Mouse (Mus musculus): ENCODE data around the gene Suox. TPM values are rescaled to one million over a fixed set of nuclear protein-coding genes. Genes with fewer than 3 reads are reported as not detected.

Gene Suox
- 10.3 and 11.9 TPM in 2 replicates for polyA plus RNA-seq (2012; rRNA removed)

DNA sequence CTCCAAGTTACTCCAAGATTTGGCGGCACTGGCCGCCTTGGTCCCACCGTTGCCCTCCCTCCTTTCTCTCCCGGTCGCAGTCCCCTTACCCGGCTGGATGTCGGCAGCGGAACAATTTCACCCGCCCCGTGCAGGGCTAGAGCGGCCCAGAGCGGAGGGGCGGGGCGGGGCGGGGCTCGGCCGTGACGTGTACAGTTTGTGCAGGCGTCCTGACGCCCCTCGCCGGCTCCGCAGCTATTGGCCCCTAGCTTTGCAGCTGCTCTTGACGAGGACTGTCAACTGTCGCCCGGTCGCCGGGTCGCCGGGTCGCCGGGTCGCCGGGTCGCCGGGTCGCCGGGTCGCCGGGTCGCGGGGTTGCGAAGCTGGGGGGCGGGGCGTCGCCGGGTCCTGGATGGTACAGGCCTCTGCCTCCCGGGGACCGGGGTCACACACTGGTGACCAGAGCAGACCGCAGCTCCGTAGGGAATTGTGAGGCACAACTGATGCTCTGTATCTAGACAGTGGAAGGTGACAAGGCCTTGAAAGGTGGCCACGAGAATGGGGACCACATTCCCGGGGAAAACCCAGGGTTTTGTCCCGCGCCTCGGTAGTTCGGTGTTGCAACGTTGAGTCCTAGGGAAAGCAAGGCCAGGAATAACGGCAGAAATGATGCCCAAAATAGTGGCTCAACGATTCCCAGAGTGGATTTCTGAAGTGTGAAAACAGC, at the start of gene Suox:
Gene Suox, minus strand, starts transcription at position 311 of the 706 bp plus-strand sequence.

DNA sequence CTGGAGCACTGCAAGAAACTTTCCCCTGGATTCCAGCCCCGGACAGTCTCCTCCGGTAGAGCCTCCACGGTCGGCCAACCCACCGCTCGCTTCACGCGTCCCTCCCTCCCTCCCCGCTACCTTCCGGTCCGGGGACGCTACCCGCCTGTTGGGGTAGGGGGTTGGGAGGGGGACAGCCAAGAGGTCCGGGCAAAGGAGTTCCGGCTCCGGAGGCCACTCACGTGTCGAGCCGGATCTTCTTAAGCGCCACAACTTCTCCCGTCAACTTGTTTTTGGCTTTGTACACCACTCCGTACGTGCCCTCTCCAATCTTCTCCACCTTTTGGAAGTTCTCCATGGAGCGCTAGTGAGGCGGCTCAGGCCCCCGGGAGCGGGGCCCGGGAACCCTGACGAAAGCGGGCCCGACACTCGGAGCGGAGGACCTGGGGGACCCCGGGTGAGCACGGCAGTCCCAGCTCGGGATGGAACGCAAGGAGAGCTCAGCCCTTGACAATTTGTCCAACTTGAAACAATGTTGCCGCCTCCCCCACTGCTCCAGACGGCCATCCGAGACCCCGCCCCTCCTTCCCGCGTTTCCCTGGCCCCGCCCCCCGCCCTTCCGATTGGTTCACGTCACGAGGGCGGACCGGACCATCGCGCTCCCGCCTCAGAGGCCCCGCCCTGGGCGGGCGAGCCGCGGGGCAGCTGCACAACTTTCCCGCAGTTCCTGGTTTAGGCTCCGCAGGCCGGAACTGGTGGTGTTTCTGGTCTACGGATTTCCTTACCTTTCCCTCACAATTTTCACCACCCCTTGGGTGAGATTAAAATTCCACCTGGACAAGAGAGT, 30.8 kb upstream of the Suox start, which contains the start of gene Cdk2:
Gene Cdk2, minus strand, starts transcription at position 541 of the 826 bp plus-strand sequence.

DNA sequence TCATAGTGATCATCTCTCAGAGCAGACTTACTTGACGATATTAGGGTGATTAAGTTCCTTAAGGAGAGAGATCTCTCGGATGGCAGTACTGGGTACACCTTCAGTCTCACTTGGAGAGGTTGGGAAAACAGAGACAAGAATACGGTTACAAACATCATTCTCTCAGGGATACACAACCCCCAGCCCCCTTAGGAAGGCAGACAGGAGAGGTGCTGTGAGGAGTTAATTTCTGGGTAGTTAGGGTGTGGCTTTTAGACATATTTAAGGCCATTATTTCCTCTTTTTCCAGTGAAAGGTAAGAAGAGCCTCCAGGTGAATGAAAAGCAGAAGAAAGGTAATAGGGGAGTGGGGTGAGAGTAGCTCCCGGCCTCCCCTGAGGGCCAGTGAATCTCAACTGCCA, 30.0 kb upstream of the Suox start, which contains the start of gene Pmel:
Gene Pmel, plus strand, starts transcription at position 301 of the 400 bp plus-strand sequence.

GRCm38 (mm10) chr10:128695992-128696807, 22.3 kb upstream of the Suox start, which contains the start of gene Rab5b:
Gene Rab5b (minus strand): TSS chr10:128696264.

GRCm38 (mm10) chr10:128645111-128646011, 28.5 kb downstream of the Suox start, which contains the start of gene Ikzf4:
Gene Ikzf4 (minus strand): TSS chr10:128645991.

DNA sequence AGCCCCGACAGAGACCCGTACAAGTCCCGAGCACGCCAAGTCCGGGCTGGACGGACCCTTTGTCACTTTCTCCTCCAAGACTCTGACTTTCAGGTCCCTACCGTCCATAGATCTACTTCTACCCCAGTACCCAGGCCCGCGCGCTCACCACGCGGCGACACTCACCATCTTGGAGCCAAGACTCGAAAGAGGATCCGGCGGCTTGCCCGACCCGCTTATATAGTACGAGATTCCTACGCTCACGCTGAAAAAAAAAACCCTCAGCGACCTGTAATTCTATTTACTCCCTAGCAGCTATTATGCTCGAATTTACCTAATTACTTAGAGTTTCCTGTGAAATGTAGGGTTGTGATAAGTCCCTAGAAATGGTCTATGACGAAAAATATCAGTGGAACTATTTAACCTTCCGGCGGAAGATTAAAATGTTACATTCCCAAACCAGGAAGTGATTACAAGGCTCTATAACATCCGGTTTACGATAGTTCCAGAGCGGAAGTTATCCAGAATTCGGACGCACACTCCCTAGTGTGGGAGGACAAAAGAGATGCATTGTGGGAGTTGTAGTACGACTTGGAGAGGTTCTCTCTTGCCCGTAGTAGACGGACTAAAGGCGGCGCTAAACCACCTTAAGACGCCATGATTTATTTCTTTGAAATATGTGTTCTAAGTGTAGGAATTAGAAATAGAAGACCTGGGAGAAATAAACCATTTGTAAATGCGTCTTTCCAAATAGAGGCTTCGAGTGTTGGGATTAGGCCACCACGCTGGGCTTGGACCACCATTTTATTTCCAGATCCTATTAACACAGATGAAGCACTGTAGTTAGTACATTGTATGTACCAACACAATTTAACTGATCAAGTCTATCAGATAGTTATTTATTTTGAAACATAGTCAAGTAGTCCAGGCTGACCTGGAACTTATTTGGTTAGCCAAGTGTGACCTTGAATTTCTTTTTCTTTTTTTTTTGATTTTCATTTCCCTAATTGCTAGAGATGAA, 47.3 kb downstream of the Suox start, which contains the start of gene Rps26:
Gene Rps26, minus strand, starts transcription at position 437 of the 1,000 bp plus-strand sequence.

Other genes starting within 250 kb of the Suox start
- 251 and 263 TPM in 2 replicates for gene Smarcc2, start 214.8 kb downstream of the Suox start, polyA plus RNA-seq (2012; rRNA removed)
- 1,634 and 1,720 TPM in 2 replicates for gene Myl6, start 179.9 kb downstream of the Suox start, polyA plus RNA-seq (2012; rRNA removed)
- 15.8 and 16.8 TPM in 2 replicates for gene Myl6b, start 175.4 kb downstream of the Suox start, polyA plus RNA-seq (2012; rRNA removed)
- 24.4 and 26.4 TPM in 2 replicates for gene Esyt1, start 148.2 kb downstream of the Suox start, polyA plus RNA-seq (2012; rRNA removed)
- 16.2 and 24.7 TPM in 2 replicates for gene Zc3h10, start 126.3 kb downstream of the Suox start, polyA plus RNA-seq (2012; rRNA removed)
- gene Rpl41, start 124.8 kb downstream of the Suox start, polyA plus RNA-seq (2012; rRNA removed), result 4,092 and 4,723 TPM in 2 replicates
- gene Pa2g4, start 108.1 kb downstream of the Suox start, polyA plus RNA-seq (2012; rRNA removed), result 195 and 212 TPM in 2 replicates
- 1.2 and 9.9 TPM in 2 replicates for gene Erbb3, start 84.4 kb downstream of the Suox start, polyA plus RNA-seq (2012; rRNA removed)
- gene Rps26, start 47.3 kb downstream of the Suox start, polyA plus RNA-seq (2012; rRNA removed), result 1,123 and 1,713 TPM in 2 replicates
- gene Ikzf4, start 28.1 kb downstream of the Suox start, polyA plus RNA-seq (2012; rRNA removed), result 6.5 and 8.1 TPM in 2 replicates
- gene Rab5b, start 22.2 kb upstream of the Suox start, polyA plus RNA-seq (2012; rRNA removed), result 46.7 and 74.5 TPM in 2 replicates
- 2.6 TPM in 2 replicates for gene Pmel, start 30.1 kb upstream of the Suox start, polyA plus RNA-seq (2012; rRNA removed)
- 66.7 and 98.8 TPM in 2 replicates for gene Cdk2, start 31.0 kb upstream of the Suox start, polyA plus RNA-seq (2012; rRNA removed)
- 6.9 and 8.4 TPM in 2 replicates for gene Dgka, start 70.8 kb upstream of the Suox start, polyA plus RNA-seq (2012; rRNA removed)
- 67.9 and 89.4 TPM in 2 replicates for gene Pym1, start 73.8 kb upstream of the Suox start, polyA plus RNA-seq (2012; rRNA removed)
- gene Mmp19, start 116.8 kb upstream of the Suox start, polyA plus RNA-seq (2012; rRNA removed), result 0.63 and 0.98 TPM in 2 replicates
- gene Dnajc14, start 130.0 kb upstream of the Suox start, polyA plus RNA-seq (2012; rRNA removed), result 31.5 and 33.5 TPM in 2 replicates
- 20.1 and 26.3 TPM in 2 replicates for gene Tmem198b, start 130.3 kb upstream of the Suox start, polyA plus RNA-seq (2012; rRNA removed)
- gene Sarnp, start 143.3 kb upstream of the Suox start, polyA plus RNA-seq (2012; rRNA removed), result 179 and 285 TPM in 2 replicates
- 28.3 and 45.2 TPM in 2 replicates for gene Ormdl2, start 147.6 kb upstream of the Suox start, polyA plus RNA-seq (2012; rRNA removed)
- 17.2 and 21.7 TPM in 2 replicates for gene Gdf11, start 217.6 kb upstream of the Suox start, polyA plus RNA-seq (2012; rRNA removed)
- 82.1 and 143 TPM in 2 replicates for gene Cd63, start 226.9 kb upstream of the Suox start, polyA plus RNA-seq (2012; rRNA removed)
- gene Rdh5, start 248.8 kb upstream of the Suox start, polyA plus RNA-seq (2012; rRNA removed), result 14.8 and 16.9 TPM in 2 replicates
- gene Bloc1s1, start 250.0 kb upstream of the Suox start, polyA plus RNA-seq (2012; rRNA removed), result 223 and 301 TPM in 2 replicates